Mouse (Mus musculus) olfactory bulb, adult 2 months (tissue): Measurements from ENCODE around the gene Katnbl1.

Source experiments
- CTCF ChIP-seq: fragments of 200-500 bp; IDR thresholded peaks from 2 replicates; pipeline ENCODE4 v1.5.1; 2012; ENCODE audit warnings: low read depth, mild to moderate bottlenecking, low read length, moderate library complexity; ENCODE audit not compliant: insufficient read depth
- POLR2A ChIP-seq: fragments of 200-500 bp; IDR thresholded peaks from 2 replicates; pipeline ENCODE4 v1.6.1; 2012; ENCODE audit warnings: mild to moderate bottlenecking, low read depth, low read length, moderate library complexity; ENCODE audit not compliant: insufficient read depth

DNA sequence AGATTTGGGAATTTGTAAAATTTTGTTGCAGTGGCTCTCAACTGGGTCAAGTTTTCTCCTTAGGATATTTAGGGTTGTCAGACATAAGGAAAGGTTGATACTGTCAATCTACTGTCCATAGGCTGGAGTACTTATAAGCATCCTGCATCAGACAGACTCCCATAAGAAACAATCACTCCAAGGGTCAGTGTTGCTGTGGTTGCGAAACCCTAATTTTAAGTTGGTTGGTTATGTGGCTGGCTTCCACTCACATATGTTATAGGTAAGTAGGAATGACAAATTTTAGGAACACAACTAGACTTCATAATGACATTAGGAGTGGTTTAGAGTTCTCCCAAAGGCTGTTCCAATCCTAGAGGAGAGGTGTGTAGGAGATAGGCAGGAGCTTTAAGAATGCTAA is 2.2 kb downstream of the Katnbl1 start:
- TF ChIP-seq CTCF (no peak), POLR2A (no peak)
